ENCODE assay signal across 19 mouse cellular contexts in the genomic region with DNA sequence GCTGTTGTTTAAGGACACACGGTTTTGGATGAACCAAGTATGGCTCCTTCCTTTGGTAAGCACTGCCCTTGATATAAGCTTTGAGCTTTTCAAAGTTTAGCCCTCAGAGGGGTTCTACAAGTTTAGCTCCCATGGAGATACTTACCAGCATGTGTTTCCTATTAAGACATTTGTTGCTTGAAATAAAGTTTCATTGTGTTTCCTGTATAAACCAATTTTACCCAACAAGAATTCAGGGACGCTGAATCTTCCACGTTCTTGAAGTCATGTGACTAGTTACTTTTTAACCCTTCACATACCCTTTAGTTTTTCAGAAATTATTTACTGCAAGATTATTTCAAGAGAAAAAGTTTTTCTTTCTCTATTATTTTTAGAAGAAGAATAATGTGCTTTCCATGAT.
"Had no signal": no experiment of that assay in that cellular context is flagged by ENCODE, and none has a peak within 500 bp of the region (broad histone marks: within the 10 kb centered on the region; RNA-seq: fewer than 3 reads in every experiment).

No protein-coding gene starts in this region.

- H3K9ac ChIP-seq: lung, embryonic 14.5 days; midbrain, embryonic 13.5 days; midbrain, embryonic 15.5 days; neural tube, embryonic 12.5 days; stomach, embryonic 15.5 days had no signal

- H3K4me2 ChIP-seq: lung, embryonic 14.5 days; midbrain, embryonic 11.5 days; midbrain, embryonic 13.5 days; midbrain, embryonic 15.5 days; neural tube, embryonic 12.5 days; stomach, embryonic 15.5 days had no signal

- ATAC-seq: midbrain, embryonic 13.5 days; midbrain, embryonic 15.5 days had no signal

- H3K27me3 ChIP-seq: megakaryocyte, embryonic 14.5 days; midbrain, embryonic 13.5 days; midbrain, embryonic 15.5 days; neural tube, embryonic 12.5 days; stomach, embryonic 15.5 days had no signal

- H3K4me3 ChIP-seq: megakaryocyte, embryonic 14.5 days; midbrain, embryonic 13.5 days; midbrain, embryonic 15.5 days; neural tube, embryonic 12.5 days; stomach, embryonic 15.5 days had no signal

- H3K4me1 ChIP-seq: midbrain, embryonic 13.5 days; midbrain, embryonic 15.5 days; neural tube, embryonic 12.5 days; stomach, embryonic 15.5 days had no signal

- H3K9me3 ChIP-seq: midbrain, embryonic 13.5 days; midbrain, embryonic 15.5 days; neural tube, embryonic 12.5 days; stomach, embryonic 15.5 days had no signal

- H3K27ac ChIP-seq: macrophage; midbrain, embryonic 13.5 days; midbrain, embryonic 15.5 days; neural tube, embryonic 12.5 days; stomach, embryonic 15.5 days; stomach, postnatal 0 days had no signal

- DNase-seq: lung, adult 18-20 months; lung, embryonic 14.5 days; lung, postnatal 10 days; lung, postnatal 36 days; right cerebral cortex, adult 18-20 months; right cerebral cortex, postnatal 25 days; right cerebral cortex, postnatal 4 days; spleen, adult 18-20 months; thymus, adult 2 months; thymus, postnatal 25 days; thymus, postnatal 4 days had no signal
